Mouse (Mus musculus) left cerebral cortex, adult 8-10 months (tissue): Measurements from ENCODE around the gene Comtd1. TPM values are rescaled to one million over a fixed set of nuclear protein-coding genes. Genes with fewer than 3 reads are reported as not detected.

ENCODE experiments used
- DNase-seq, 2 experiments: peaks; one replicate each; pipeline ENCODE4 v3.0.0; 2022; ENCODE audit warnings: low spot score in 2 of 2
- total RNA-seq, 4 experiments: library from RNA; stranded (reverse); gene quantifications; 2 replicates each; pipeline ENCODE4 v1.2.4; 2022

The Comtd1 gene
- total RNA-seq, 4 experiments from 2014 or later: 23.8 to 32.8 (median 30.7) TPM

DNA sequence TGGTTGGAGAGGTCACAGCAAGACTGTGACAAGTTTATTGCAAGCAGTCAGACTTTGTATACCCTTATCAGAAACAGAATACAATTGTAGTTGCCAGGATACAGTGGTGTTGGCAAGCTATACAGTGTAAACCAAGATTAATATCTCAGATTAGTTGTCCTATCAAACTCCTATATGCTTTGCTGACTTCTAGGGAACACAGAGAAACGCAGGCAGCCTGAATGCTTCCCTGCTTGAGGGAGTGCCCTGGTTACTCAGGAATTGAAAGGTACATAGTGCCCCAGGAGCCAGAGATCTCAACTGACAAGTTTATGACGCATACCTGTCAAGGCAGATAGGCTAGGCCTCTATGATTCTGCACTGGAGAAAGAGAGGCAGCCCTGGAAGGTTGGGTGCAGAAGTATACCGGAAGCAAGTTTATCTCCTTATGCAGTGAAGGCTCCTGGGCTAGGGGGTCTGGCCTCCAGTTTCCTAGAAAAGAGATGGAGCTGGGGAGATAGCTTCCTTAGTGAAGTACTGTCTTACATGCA, 42.1 kb downstream of the Comtd1 start:
- no peak for DNase-seq

GRCm38 (mm10) chr14:21806203-21806602, 42.6 kb downstream of the Comtd1 start:
- DNase-seq: no peak

DNA sequence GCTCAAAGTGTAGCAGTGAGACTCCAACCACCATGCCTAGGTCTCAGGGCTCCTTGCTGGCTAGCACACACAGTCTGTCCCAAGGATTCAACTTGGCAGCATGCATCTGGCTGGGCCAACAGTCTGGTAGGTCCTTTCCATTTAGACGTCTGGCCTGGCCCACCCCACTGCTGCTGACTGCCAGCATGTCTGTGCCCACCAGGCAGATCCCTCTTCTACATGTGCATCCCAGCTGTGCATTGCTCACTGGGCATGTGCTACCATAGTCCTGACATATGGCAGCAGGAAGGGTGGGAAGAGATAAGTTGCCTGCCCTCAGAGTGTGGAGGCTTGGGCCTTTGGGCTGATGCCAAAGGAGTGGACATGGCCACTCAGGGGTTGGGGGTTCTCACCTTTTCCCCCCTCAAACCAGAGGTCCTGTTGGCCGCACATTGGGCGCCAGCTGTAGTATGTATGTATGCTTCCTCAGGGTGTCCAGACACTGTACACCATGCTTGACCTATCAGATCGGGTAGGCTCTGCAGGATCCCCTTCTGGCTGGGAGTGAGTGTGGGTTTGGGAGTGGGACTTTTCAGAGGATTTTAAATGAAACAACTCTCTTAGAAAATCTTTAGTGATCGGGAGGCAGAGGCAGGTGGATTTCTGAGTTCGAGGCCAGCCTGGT, 46.1 kb downstream of the Comtd1 start:
- no peak for DNase-seq

- DNase-seq: no peak
These were observed 47.2 kb downstream of the Comtd1 start for GRCm38 (mm10) chr14:21801624-21802023.

DNA sequence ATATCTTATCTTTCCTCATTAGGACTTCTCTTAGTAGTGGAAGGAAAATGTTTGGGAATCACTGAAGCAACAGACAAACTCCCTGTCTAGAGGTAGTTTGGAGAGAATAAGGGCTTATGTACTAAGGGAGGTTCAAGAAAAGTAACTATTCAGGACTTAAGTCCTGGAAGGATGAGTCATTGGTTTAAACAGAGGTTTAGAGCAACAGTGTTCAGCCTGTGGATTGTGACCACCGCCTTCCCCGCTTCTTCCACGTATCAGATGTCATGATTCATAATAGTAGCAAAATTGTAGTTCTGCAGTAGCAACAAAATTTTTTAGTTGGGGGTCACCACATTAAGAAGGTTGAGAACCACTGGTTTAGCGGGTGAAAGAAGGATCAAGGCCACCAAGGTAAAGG, 48.1 kb downstream of the Comtd1 start:
- no peak for DNase-seq

Other genes starting within 250 kb of the Comtd1 start
- gene Dupd1, start 134.4 kb downstream of the Comtd1 start, total RNA-seq: not detected
- 10 to 100 TPM; 73.0 to 85.3 (median 75.7) TPM for gene Samd8, start 98.4 kb downstream of the Comtd1 start, total RNA-seq
- under 1 TPM in 1 of 4 experiments, not detected in 3; 0.46 TPM for gene Dusp13, start 97.8 kb downstream of the Comtd1 start, total RNA-seq
- 100 to 1,000 TPM; 242 to 257 (median 249) TPM for gene Vdac2, start 23.7 kb downstream of the Comtd1 start, total RNA-seq
- gene Zfp503, start 140.6 kb upstream of the Comtd1 start, total RNA-seq: 1 to 10 TPM; 3.7 to 6.1 (median 5.1) TPM
- 1 to 10 TPM; 1.2 to 2.4 (median 1.3) TPM for gene Lrmda, start 170.7 kb upstream of the Comtd1 start, total RNA-seq